Mouse (Mus musculus): Measurements from ENCODE around the gene Tle2.

The Tle2 gene

DNA sequence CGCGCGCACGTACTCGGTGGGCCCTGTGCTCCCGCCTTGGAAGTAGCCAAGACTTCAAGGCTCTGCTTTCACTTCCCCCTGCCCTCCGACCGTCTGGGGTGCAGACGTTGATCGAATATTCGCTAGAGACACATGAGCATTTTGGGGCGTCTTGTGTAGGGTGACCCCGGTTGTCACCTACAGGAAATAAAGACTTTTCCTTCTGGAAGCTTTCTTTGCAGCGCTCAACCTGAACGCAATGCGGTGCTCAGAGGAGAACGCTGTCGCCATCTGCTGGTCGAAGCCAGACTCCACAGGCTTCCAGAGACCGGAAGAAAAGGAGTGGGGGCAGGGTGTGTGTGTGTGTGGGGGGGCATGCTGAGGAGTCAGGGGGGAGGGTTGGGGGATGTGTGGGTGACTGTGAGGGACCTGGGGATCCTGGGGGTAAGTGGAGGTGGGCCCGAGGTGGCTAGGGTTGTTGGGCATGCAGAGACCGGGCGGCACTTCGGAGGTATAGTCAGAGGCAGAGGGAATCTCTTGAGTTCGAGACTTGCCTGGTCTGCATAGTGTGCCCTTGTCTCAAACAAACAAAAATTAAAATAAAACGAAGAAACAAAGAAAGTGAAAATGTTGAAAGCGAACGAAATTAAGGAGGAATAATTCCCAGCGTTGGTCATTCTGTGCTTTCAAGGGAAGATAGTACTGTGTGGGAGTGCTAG lies 30.8 kb downstream of the Tle2 start:
- DNase-seq (ENCODE audit: low read depth, low spot score): peak; percentile 87

- DNase-seq (ENCODE audit: low read depth, low spot score): no peak
Observed at GRCm38 (mm10) chr10:81605666-81605973, 31.3 kb downstream of the Tle2 start.

- peak; percentile 96 for DNase-seq (ENCODE audit: low read depth, low spot score)
Observed at GRCm38 (mm10) chr10:81605974-81606751, 31.8 kb downstream of the Tle2 start, which contains the start of gene BC025920. Gene BC025920, plus strand, starts transcription at chr10:81606270.

GRCm38 (mm10) chr10:81608308-81608707 lies 33.9 kb downstream of the Tle2 start:
- DNase-seq (ENCODE audit: low read depth, low spot score): no peak

- DNase-seq (ENCODE audit: low read depth, low spot score): no peak
Observed at GRCm38 (mm10) chr10:81612779-81613178, 38.4 kb downstream of the Tle2 start.

DNA sequence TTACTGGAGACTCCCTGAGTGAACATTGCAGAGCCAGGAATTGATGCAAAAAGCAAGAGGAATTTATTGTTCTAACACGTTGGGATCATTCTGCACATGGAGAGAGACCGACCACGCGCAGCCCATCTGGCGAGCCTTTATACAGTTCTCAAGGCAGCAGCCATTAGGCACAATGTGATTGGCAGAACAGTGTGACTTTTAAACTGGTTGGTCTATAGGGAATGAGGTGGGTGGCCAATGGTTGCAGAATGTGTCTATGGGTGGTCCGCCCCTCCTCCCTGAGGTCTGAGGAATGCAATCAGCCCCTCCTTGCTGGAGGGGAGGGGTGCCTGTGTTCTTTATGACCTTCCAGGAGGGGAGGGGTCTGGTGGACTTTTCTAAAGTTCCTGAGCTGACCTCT lies 41.1 kb downstream of the Tle2 start:
- no peak for DNase-seq (ENCODE audit: low read depth, low spot score)

DNA sequence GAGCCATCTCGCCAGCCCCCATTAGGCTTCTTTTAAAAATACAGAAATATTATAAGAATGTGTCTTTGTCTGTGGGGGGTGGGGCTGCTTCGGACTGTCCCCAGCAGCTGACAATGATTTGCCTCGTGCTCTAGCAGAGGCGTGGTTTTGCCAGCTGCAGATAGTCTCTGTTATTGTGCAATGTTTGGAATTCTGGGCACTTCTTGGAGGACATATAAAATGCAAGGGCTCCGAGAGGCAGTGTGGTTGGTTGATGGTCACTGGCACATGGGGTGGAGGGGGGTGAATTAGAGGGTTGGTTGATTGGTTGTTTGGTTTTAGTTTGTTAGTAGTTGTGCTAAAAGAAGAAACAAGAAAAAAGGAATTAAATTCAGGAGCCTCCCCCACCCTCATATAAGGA lies 45.6 kb downstream of the Tle2 start:
- no peak for DNase-seq (ENCODE audit: low read depth, low spot score)

DNA sequence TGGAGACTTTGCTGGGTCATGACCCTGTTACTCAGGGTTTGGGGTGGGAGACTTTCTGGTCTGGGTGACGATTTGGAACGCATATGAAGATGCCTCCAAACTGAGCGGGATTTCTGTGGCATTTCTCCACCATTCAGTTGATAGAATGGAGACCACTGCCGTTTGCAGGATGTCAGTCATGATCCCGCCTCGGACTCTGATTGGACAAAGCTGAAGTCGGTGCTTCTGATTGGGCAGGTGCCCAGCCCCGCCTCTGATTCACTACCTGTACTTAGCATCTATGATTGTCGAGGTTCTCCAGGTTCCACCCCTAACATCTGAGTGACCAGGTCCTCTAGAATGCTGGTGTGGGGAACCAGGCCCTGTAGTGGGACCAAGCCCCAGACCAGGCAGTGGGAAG lies 46.4 kb downstream of the Tle2 start:
- no peak for DNase-seq (ENCODE audit: low read depth, low spot score)

- DNase-seq (ENCODE audit: low read depth, low spot score): no peak
Observed at GRCm38 (mm10) chr10:81623441-81623840, 49.1 kb downstream of the Tle2 start.

DNA sequence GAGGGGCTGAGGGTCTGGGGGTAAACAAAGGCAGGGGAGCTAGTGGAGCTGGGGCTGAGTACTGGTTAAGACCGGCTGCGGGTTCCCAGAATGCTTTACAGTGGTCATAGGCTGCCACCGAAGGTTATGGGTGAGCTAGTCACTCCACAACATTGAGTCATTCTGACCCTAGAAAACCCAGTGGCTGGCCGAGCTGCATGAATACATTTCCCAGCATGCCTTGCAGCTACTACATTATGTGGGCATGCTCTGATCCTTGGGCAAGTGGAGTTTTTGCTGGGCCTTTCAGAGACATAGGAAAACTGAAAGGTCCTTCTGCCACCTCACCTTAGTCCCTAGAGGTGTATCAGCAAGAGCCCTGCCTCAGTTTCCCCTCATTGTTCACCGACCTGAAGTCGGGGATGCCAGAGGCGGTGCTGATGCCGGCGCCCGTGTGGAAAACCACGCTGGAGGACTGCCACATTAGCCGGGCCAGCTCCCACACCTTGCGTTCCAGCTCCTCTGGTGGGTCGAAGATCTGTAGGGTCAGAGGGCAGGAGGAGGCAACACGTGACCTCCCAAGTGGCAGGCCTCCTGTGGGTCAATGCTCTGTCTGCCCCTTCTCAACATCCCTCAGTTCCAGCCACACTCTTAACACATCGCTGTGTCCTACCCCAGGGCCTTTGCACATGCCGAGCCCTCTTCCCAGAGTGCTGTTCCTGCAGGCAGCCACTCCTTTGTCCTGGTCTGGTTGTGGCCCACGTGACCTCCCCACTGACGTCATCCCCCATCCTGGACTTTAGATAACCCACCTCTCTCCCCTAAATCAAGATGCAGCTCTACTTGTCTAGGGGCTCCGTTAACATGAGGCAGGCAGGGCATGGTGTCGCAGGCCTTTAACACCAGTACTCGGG lies 52.0 kb downstream of the Tle2 start:
- no peak for DNase-seq (ENCODE audit: low read depth, low spot score)

DNA sequence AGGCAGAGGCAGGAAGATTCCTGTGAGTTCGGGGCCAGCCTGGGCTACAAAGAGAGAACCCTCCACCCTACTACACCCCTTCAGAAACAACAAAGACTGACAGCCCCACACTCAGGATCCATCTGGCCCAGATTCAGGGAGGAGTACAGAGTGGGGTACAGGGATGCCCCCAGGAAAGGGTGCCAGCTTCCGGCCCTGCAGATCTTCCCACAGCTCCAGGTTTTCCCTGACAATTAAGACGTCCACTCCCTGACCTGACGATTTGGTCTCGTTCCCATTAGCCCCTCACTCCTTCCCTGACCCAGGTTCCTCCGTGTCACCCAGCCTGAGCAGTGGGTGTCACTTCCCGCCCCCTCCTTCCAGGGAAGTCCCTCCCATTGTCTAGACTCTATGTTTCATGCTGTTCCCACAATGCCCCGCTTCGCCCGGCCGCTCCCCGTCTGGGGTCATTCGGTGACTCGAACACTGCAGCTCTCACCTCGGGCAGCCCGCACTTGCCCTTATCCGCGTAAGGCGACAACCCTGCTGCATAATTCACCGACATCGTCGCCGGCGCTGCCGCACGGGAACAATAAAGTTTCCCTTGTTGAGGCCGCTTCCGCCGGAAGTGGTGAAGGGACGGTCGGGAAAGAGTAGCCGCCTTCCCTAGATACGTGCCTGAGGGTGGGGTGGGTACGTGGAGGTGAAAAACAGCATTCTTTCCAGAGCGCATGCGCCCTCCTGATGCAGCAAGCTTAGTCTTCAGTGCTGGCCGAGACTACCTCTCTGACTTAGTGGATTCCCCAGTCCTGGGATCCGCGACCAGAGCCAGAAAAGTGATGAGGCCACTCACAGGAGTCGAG lies 52.9 kb downstream of the Tle2 start, which contains the start of gene Sirt6:
Sirt6 (minus strand) TSS at position 804 of the 842 bp plus-strand sequence.
- DNase-seq (ENCODE audit: low read depth, low spot score): peak; percentile 96

DNA sequence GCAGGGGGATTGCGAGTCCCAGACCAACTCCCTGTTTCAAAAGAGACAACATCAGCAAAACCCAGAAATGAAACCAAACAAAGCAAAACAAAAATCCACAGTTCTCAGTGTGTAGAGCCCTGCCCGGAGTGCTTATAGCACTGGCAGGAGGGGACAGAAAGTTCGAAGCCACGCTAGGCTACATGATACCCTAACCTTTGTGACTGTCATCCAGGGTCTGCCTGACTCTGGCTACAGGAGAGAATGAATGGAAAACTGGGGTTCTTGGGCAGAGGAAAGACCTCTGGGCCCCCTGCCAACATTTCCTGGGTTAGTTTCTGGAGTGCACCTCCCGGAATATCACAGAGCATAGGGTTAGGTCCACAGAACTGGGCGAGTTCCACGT lies 53.5 kb downstream of the Tle2 start:
- no peak for DNase-seq (ENCODE audit: low read depth, low spot score)

DNA sequence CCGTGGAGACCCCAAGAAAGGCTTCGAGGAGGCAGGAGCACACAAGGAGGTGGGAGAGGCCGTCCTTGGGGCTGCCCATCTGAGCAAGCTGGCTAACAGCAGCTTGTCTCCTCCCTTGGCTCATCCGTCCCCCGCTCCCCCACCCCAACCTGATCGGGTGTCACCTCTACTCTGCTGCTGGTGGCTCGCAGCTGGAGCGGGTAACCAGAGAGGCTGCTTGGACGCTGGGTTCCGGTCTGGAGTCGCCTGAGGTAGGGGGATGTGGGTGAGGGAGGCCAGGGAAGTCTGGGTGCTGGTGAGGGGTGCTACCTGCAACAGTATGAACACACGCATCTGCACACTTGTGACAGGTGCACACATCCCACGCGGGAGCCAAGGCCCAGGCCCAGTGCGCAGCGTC lies 54.0 kb downstream of the Tle2 start, which contains the start of gene Ankrd24:
Ankrd24 (plus strand) TSS at position 151 of the 400 bp plus-strand sequence.
- DNase-seq (ENCODE audit: low read depth, low spot score): no peak

GRCm38 (mm10) chr10:81633253-81634099 lies 59.1 kb downstream of the Tle2 start:
- DNase-seq (ENCODE audit: low read depth, low spot score): peak; percentile 89

- no peak for DNase-seq (ENCODE audit: low read depth, low spot score)
Observed at GRCm38 (mm10) chr10:81636338-81636737, 62.0 kb downstream of the Tle2 start.

DNA sequence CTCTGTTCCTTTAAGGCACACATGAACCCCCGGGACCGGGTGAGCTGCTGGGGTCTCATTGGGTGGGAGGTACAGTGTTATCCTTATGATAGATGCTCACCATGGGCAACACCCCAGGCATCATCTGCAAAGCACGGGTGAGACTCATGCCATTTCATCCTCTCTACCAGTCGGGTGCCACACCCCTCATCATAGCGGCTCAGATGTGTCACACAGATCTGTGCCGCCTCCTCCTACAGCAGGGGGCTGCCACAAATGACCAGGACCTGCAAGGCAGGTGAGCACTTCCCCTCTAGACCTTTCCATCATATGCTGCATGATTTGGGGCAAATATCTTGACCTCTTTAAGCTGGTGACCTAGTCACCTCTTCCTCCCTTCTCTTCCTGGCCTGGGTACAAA lies 63.7 kb downstream of the Tle2 start:
- no peak for DNase-seq (ENCODE audit: low read depth, low spot score)

All from CD4-positive helper T cell, adult 2 months (primary cell).